Mouse (Mus musculus): Measurements from ENCODE around the gene Mfap1a. TPM values are rescaled to one million over a fixed set of nuclear protein-coding genes. Genes with fewer than 3 reads are reported as not detected.
"Not testable (repeated sequence)": the region's sequence is repeated elsewhere in the genome, so short reads cannot be mapped to it uniquely, and the experiment has no call there.

Mfap1a gene
- polyA plus RNA-seq (2015; fragmentation: Nextera tagmentation; extraction: Ambion mirVana): 23.9 and 24.5 TPM in 2 replicates

DNA sequence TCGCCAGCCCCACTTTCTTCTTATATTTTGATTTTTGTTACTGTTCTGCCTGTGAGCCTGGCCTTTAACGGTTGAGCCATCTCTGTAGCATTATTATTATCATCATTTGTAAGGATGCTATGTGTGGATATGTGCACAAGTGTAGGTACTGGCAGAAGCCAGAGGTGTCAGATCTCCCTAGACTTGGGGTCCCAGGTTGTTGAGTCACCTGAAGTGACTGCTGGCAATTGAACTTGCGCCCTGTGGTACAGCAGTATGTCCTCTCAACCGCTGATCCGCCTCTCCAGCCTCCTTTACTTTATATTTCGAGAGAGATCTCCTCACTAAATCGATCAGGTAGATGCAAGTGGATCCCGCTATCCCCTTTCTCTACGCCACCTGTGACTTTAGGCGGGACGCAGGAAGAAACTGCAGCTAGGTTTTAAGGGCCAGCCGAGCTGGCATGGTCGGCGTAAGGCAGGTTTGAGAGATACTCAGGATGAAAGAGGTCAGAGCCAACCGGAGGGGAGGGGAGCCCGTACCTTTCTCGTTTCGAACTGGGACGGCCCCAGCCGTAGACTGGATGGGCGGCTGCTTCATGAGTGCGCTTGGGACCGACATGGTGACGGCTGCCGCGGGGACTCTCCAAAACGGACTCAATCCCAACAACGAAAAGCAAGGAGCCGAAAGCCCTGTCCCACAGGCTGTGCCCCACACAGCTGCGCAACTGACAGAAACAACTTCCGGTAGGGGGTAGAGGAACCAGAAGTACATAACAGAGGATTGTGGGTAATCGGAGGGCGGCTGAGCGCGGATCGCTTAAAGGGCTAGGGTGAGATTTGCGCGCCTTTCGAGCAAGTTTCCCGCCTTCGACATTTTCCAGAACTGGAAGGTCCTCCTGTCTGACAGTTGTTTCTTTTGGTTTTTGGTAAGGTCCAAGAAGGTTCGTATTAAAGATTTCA is at the start of gene Mfap1a, which contains the start of gene Wdr76:
Gene Mfap1a, minus strand, starts transcription at position 724 of the 941 bp plus-strand sequence.
Gene Wdr76, plus strand, starts transcription at position 782 of the 941 bp plus-strand sequence.
- Histone ChIP-seq H3K4me3 (replicated peaks) (peak within 1 kb of the TSS; percentile 58), H3K4me2 (peak within 1 kb of the TSS; percentile 79), H3K9ac (peak within 1 kb of the TSS; percentile 35), H3K27ac (peak within 1 kb of the TSS; percentile 67; the same call in 1 of the 2 replicates)
- not testable (repeated sequence) for H3K4me1 ChIP-seq; H3K36me3 ChIP-seq; H3K27me3 ChIP-seq (replicated peaks); H3K9me3 ChIP-seq
- peak; percentile 88 for ATAC-seq (ENCODE audit: insufficient read depth, low FRiP score, low read depth)
- WGBS: 4% methylated on average over 42 of the region's 42 CpGs

DNA sequence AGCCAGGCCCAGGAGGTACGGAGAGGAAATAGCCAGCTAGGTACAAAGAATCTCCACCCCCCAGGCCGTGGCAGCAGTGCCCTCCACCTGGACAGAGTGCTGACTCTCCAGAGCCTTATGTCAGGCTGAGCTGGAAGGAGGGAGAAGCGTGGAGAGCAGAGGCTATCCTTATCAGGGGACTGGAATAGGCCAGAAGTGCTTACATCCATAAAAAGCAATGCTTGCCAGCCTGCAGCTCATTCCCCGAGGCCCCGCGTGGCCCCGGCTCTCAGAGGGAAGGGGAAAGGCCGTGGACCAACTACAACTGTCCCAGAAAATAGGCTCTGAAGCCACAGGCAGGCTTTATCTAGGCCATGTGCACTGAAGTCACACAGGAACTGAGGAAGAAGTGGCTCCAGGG is 44.8 kb upstream of the Mfap1a start:
- H3K4me3 ChIP-seq (replicated peaks): no peak overlapping the region
- H3K4me1 ChIP-seq: no peaks in the 10 kb centered on the region
- no peak for ATAC-seq (ENCODE audit: insufficient read depth, low FRiP score, low read depth)
- H3K27ac ChIP-seq: no peak overlapping the region
- H3K9me3 ChIP-seq: no peaks in the 10 kb centered on the region
- no peaks in the 10 kb centered on the region for H3K27me3 ChIP-seq (replicated peaks)
- WGBS: 87% methylated on average over 8 of the region's 8 CpGs
- no peaks in the 10 kb centered on the region for H3K36me3 ChIP-seq
- H3K9ac ChIP-seq: no peak overlapping the region
- no peak overlapping the region for H3K4me2 ChIP-seq

DNA sequence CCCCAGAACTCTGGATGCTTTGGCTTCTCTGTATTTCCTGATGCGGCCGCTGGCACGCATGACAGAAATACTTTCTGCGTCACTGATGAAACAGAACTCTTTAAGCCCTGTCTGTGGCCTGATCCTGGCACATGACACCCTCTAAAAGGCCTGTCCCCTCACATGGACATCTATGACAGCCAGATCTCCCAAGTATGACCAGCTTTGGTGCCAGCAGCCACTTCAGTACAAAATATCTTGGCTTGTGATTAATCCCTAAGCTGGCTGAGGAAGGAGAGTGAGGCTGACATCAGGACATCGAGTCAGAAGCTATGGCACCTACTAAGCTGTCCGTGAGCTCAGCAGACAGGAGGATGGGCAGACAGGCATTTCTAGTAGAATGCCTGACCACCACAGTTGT is 43.2 kb upstream of the Mfap1a start:
- ATAC-seq (ENCODE audit: insufficient read depth, low FRiP score, low read depth): no peak
- Histone ChIP-seq H3K36me3 (no peaks in the 10 kb centered on the region), H3K9ac (no peak overlapping the region), H3K4me3 (replicated peaks) (no peak overlapping the region), H3K9me3 (no peaks in the 10 kb centered on the region), H3K27me3 (replicated peaks) (no peaks in the 10 kb centered on the region), H3K4me1 (no peaks in the 10 kb centered on the region), H3K27ac (no peak overlapping the region), H3K4me2 (no peak overlapping the region)
- 93% methylated on average over 6 of the region's 6 CpGs for WGBS

DNA sequence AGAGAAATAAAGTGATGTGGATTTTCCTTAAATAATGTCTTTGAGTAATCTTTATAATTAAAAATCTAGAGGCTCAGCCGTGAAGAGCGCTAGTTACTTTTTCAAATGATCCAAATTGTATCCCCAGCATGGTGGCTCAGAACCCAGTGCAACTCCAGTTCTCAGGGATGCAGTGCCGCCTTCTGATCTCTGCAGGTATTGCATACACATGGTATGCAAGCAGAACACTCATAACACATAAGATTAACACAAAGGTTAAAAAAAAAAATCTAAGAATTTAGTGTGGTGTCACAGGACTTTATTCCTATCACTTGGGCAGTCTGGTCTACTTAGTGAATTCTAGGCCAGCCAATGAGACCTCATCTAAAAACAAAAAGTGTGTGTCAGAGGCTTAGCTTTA is 38.4 kb upstream of the Mfap1a start:
- H3K4me2 ChIP-seq: no peak overlapping the region
- peaks cover 7% of the 10 kb centered on the region; the same call in 1 of the 2 replicates for H3K36me3 ChIP-seq
- H3K9ac ChIP-seq: no peak overlapping the region
- WGBS: 86% methylated on average over 3 of the region's 3 CpGs
- no peaks in the 10 kb centered on the region for H3K9me3 ChIP-seq
- H3K27ac ChIP-seq: no peak overlapping the region
- H3K27me3 ChIP-seq (replicated peaks): no peaks in the 10 kb centered on the region
- no peak for ATAC-seq (ENCODE audit: insufficient read depth, low FRiP score, low read depth)
- H3K4me3 ChIP-seq (replicated peaks): no peak overlapping the region
- no peaks in the 10 kb centered on the region for H3K4me1 ChIP-seq

DNA sequence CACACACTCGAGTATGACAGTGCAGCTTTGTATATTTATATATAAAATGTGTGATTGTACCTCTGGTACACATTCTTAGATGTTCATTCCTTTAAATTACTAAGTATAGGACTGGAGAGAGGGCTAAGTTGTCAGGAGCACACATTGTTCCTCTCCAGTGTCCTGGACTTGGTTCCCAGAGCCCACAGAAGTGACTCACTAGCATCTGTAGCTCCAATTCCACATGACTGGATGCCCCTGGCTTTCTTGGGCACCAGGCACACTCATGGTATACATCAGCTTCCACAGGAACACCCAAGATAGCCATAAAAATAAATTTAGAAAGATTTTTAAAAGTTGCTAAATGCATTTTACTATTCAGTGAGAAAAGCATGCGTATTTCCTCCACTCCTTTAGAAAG is 18.6 kb upstream of the Mfap1a start:
- no peaks in the 10 kb centered on the region for H3K27me3 ChIP-seq (replicated peaks)
- WGBS: 91% methylated on average over 2 of the region's 2 CpGs
- no peak overlapping the region for H3K27ac ChIP-seq
- no peak for ATAC-seq (ENCODE audit: insufficient read depth, low FRiP score, low read depth)
- no peak overlapping the region for H3K9ac ChIP-seq
- no peak overlapping the region for H3K4me2 ChIP-seq
- no peaks in the 10 kb centered on the region for H3K4me1 ChIP-seq
- no peaks in the 10 kb centered on the region for H3K9me3 ChIP-seq
- no peak overlapping the region for H3K4me3 ChIP-seq (replicated peaks)
- no peaks in the 10 kb centered on the region for H3K36me3 ChIP-seq

DNA sequence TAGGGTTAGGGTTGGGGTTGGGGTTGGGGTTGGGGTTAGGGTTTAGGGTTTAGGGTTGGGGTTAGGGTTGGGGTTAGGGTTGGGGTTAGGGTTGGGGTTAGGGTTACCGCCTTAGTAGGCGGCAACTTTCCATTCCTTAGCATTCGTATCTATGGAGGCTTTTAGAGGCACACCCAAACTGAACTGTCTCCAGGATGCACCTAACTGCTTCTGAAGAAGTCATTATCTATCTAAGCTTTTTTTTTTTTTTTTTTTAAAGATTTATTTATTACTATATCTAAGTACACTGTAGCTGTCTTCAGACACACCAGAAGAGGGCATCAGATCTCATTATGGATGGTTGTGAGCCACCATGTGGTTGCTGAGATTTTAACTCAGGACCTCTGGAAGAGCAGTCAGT is 16.4 kb upstream of the Mfap1a start:
- 95% methylated on average over 3 of the region's 3 CpGs for WGBS
- H3K27ac ChIP-seq; H3K36me3 ChIP-seq; H3K4me1 ChIP-seq; ATAC-seq (ENCODE audit: insufficient read depth, low FRiP score, low read depth); H3K27me3 ChIP-seq (replicated peaks); H3K4me2 ChIP-seq; H3K9me3 ChIP-seq; H3K9ac ChIP-seq; H3K4me3 ChIP-seq (replicated peaks): not testable (repeated sequence)

DNA sequence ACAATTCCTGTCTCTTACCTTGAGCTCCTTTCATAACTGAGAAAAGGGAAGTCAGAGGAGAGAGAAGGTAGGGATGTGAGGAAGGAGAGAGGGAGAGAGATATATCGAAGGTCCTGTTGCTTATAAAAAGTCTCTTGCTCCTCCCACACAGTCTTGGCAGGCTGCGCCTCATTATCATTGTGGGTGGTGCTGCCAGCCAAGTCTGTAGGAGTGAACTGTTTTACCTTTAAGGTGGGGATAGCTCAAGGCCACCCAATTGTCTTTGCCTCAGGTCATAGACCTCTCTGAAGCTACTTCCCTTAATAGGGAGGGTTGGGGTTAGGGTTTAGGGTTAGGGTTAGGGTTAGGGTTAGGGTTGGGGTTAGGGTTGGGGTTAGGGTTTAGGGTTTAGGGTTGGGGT is 15.5 kb upstream of the Mfap1a start:
- Histone ChIP-seq H3K27ac (no peak overlapping the region), H3K4me2 (no peak overlapping the region), H3K9ac (no peak overlapping the region), H3K9me3 (no peaks in the 10 kb centered on the region), H3K4me3 (replicated peaks) (no peak overlapping the region), H3K4me1 (no peaks in the 10 kb centered on the region), H3K27me3 (replicated peaks) (no peaks in the 10 kb centered on the region), H3K36me3 (no peaks in the 10 kb centered on the region)
- no peak for ATAC-seq (ENCODE audit: insufficient read depth, low FRiP score, low read depth)
- WGBS: 91% methylated on average over 2 of the region's 2 CpGs

DNA sequence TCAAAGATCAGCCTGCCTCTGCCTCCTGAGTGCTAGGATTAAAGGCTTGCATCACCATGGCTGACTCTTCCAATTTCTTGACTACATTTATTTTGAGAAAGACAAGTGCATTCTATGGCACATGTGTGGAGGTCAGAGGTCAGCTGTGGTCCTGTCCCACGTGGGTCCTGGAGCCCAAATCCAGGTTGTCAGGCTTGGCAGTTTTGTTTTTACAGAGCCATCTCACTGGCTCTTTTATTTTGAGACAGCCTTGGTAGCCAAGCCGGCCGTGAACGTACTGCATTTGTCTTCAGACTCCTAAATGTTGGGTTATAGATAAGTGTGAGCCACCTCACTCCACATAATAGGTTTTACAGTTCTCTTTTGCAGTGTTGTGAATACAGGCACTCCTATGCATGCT is 12.2 kb upstream of the Mfap1a start:
- not testable (repeated sequence) for H3K4me1 ChIP-seq; H3K27me3 ChIP-seq (replicated peaks); H3K9ac ChIP-seq; H3K27ac ChIP-seq; H3K4me2 ChIP-seq; H3K4me3 ChIP-seq (replicated peaks); ATAC-seq (ENCODE audit: insufficient read depth, low FRiP score, low read depth); H3K9me3 ChIP-seq; H3K36me3 ChIP-seq
- WGBS: 91% methylated on average over 4 of the region's 4 CpGs

DNA sequence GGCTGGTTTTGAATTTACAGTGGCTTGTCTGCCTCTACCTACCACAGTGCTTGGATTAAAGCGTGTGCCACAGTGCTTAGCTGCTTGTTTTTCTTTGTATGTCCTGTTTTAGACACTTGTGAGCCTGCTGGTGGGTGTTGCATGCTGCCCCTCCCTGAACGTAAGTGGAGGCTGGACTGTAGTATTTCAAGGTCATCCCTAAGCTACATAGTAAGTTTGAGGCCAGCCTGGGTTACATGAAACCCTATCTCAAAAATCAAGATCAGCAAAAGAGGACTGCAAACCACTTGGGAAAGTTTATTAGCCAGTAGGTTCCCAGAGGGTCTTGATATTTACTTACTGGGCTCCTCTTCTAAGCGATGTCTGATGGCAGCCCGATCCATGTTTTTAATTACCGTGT is 11.6 kb upstream of the Mfap1a start:
- Histone ChIP-seq H3K4me3 (replicated peaks) (no peak overlapping the region), H3K9me3 (no peaks in the 10 kb centered on the region), H3K27ac (no peak overlapping the region), H3K27me3 (replicated peaks) (no peaks in the 10 kb centered on the region), H3K4me2 (no peak overlapping the region), H3K36me3 (0 out of 2 replicates have a peak, but pooled peaks cover 4% of the 10 kb centered on the region), H3K9ac (no peak overlapping the region), H3K4me1 (no peaks in the 10 kb centered on the region)
- WGBS: 96% methylated on average over 5 of the region's 5 CpGs
- ATAC-seq (ENCODE audit: insufficient read depth, low FRiP score, low read depth): no peak

DNA sequence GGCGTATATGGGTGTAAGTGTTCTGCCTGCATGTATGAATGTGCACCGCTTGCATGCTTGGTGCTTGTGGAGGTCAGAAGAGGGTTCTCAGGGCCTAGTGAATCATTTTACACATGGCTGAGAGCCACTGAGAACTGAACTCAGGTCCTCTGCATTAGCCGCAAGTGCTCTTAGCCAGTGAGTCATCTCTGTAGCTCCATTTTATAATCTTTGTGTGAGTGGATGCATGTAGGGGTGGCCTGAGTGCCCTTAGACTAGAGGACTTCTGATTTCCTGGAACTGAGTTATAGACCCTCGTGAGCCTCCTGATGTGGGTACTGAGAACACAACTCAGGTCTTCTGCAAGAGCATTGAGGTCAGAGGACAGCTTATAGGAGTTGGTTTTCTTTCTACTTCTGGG is 7.7 kb upstream of the Mfap1a start:
- peaks cover 6% of the 10 kb centered on the region; the same call in 1 of the 2 replicates for H3K4me1 ChIP-seq
- H3K27me3 ChIP-seq (replicated peaks): no peaks in the 10 kb centered on the region
- WGBS: 97% methylated on average over 4 of the region's 4 CpGs
- H3K4me2 ChIP-seq: no peak overlapping the region
- no peak overlapping the region for H3K27ac ChIP-seq
- H3K9me3 ChIP-seq: no peaks in the 10 kb centered on the region
- ATAC-seq (ENCODE audit: insufficient read depth, low FRiP score, low read depth): no peak
- no peak overlapping the region for H3K4me3 ChIP-seq (replicated peaks)
- 0 out of 2 replicates have a peak, but pooled peaks cover 6% of the 10 kb centered on the region for H3K36me3 ChIP-seq
- H3K9ac ChIP-seq: no peak overlapping the region

DNA sequence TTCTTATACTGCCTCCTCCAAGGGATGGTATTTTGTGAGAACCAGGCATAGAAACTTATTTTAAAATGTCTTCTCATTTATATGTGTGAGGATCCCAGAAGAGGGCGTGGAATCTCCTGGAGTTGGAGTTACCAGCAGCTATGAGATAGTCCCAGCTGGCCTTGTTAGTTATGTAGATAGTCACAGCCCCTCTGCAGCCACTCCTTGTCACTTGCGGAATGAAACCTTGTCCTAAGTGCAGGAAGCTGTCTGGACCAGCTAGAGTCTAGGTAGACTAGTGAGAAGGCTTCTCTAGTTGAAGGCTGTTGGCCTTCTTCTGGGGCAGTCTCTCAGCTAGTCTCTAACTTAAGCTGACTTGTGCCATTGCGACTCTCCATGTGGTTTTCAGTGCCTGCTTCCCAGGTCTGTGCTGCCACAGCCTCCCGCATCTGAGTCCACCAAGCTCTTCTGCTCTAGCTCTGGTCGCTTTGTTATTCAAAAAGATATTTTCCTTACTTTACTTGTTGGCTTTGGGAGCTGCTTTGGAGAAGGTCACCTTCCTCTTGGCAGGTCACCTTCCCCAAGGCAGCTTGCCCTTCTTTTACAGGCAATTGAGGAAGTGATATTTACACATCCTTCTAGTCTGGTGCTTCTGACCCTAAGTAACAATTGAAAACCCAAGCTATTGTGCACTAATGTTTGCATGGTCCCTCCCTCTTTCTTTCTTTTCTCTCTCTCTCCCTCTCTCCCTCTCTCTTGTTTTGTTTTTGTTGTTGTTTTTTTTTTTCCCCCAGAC is 6.7 kb upstream of the Mfap1a start:
- not testable (repeated sequence) for H3K4me1 ChIP-seq; H3K36me3 ChIP-seq; H3K27me3 ChIP-seq (replicated peaks); ATAC-seq (ENCODE audit: insufficient read depth, low FRiP score, low read depth); H3K27ac ChIP-seq; H3K9ac ChIP-seq; H3K4me2 ChIP-seq; H3K9me3 ChIP-seq; H3K4me3 ChIP-seq (replicated peaks)
- WGBS: 89% methylated on average over 5 of the region's 5 CpGs

DNA sequence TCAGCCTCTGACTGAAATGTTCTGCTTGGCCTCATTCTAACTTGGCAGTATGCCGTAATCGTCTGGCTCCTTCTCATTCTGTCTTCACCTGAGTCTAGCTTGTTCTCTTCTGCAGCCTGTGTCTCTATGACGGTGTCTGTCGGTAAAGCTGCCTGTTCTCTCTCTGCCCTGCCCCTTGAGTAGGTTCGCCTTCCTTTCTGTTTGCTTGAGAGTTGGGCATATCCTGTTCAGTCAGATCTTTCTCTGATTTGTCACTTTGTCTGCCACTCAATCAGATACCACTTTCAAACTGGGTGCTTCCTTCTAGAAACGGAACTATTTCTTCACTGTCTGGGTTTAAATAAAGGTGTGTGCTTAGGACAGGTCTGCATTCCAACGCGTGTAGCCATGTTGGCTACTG is 4.9 kb upstream of the Mfap1a start:
- Histone ChIP-seq H3K27me3 (replicated peaks) (no peaks in the 10 kb centered on the region), H3K36me3 (0 out of 2 replicates have a peak, but pooled peaks cover 6% of the 10 kb centered on the region), H3K4me2 (no peak overlapping the region), H3K4me3 (replicated peaks) (no peak overlapping the region), H3K27ac (no peak overlapping the region), H3K9me3 (no peaks in the 10 kb centered on the region), H3K9ac (no peak overlapping the region), H3K4me1 (peaks cover 9% of the 10 kb centered on the region; the same call in 1 of the 2 replicates)
- WGBS: 84% methylated on average over 8 of the region's 8 CpGs
- ATAC-seq (ENCODE audit: insufficient read depth, low FRiP score, low read depth): no peak
